Mouse (Mus musculus): ENCODE data around the gene Slc5a4b. TPM values are rescaled to one million over a fixed set of nuclear protein-coding genes. Genes with fewer than 3 reads are reported as not detected.

Slc5a4b gene
- polyA plus RNA-seq, 1 experiment from 2014 or later, result 1.7 TPM

- H3K27ac ChIP-seq (ENCODE audit: low read depth, low read length), result no peak overlapping the region
- H3K36me3 ChIP-seq (ENCODE audit: control insufficient read depth, insufficient read depth), result peaks cover 22% of the 10 kb centered on the region
- H3K9me3 ChIP-seq (ENCODE audit: control insufficient read depth), result no peaks in the 10 kb centered on the region
- H3K4me1 ChIP-seq (replicated peaks; ENCODE audit: control insufficient read depth, insufficient read depth, low read length), result peaks cover 4% of the 10 kb centered on the region; the same call in 1 of the 2 replicates
- no peak for TF ChIP-seq CTCF (IDR thresholded peaks at IDR 0.05; ENCODE audit: low read depth)
- no peak overlapping the region for H3K4me2 ChIP-seq (replicated peaks; ENCODE audit: low read depth)
- no peak overlapping the region for H3K9ac ChIP-seq (ENCODE audit: low read depth, low read length)
- H3K4me3 ChIP-seq (ENCODE audit: low read depth, low read length), result no peak overlapping the region
- WGBS, result 89% methylated on average over 8 of the region's 8 CpGs
- no peaks in the 10 kb centered on the region for H3K27me3 ChIP-seq (replicated peaks; ENCODE audit: control insufficient read depth, insufficient read depth, low read length)
- no peak for ATAC-seq
Measured at GRCm38 (mm10) chr10:76034001-76034600, 76.7 kb downstream of the Slc5a4b start.

DNA sequence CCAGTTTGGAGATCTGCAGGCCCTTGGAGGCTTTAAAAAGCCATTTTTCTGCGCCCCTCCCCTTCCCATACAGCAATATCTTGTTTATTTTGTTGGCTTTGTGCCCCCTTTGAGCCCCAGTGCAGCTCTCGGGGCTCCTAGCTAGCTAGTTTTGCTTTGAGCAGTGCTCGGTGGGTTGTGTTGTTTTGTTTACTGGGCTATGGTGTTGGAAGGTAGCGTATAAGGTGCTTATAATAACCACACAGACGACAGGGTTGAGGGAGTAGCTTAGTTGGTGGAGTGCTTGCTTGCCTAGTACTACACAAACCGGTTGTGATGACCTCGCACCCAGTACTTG lies 77.7 kb downstream of the Slc5a4b start:
- Histone ChIP-seq H3K4me1 (replicated peaks; ENCODE audit: control insufficient read depth, insufficient read depth, low read length) (peaks cover 4% of the 10 kb centered on the region; the same call in 1 of the 2 replicates), H3K27ac (ENCODE audit: low read depth, low read length) (no peak overlapping the region; the same call in 1 of the 2 replicates), H3K9me3 (ENCODE audit: control insufficient read depth) (no peaks in the 10 kb centered on the region), H3K9ac (ENCODE audit: low read depth, low read length) (peak overlapping the region; percentile 62), H3K27me3 (replicated peaks; ENCODE audit: control insufficient read depth, insufficient read depth, low read length) (no peaks in the 10 kb centered on the region), H3K4me3 (ENCODE audit: low read depth, low read length) (peak overlapping the region; percentile 59), H3K36me3 (ENCODE audit: control insufficient read depth, insufficient read depth) (peaks cover 12% of the 10 kb centered on the region), H3K4me2 (replicated peaks; ENCODE audit: low read depth) (peak overlapping the region; percentile 86)
- TF ChIP-seq CTCF (IDR thresholded peaks at IDR 0.05; ENCODE audit: low read depth), result no peak
- WGBS, result 8% methylated on average over 7 of the region's 7 CpGs
- no peak for ATAC-seq

- peak; percentile 98 for ATAC-seq
- Histone ChIP-seq H3K27me3 (replicated peaks; ENCODE audit: control insufficient read depth, insufficient read depth, low read length) (no peaks in the 10 kb centered on the region), H3K4me3 (ENCODE audit: low read depth, low read length) (peak within 1 kb of the TSS; percentile 59), H3K4me1 (replicated peaks; ENCODE audit: control insufficient read depth, insufficient read depth, low read length) (peaks cover 4% of the 10 kb centered on the region; the same call in 1 of the 2 replicates), H3K9me3 (ENCODE audit: control insufficient read depth) (no peaks in the 10 kb centered on the region), H3K4me2 (replicated peaks; ENCODE audit: low read depth) (peak within 1 kb of the TSS; percentile 86), H3K9ac (ENCODE audit: low read depth, low read length) (peak within 1 kb of the TSS; percentile 62), H3K27ac (ENCODE audit: low read depth, low read length) (no peak within 1 kb of the TSS; the same call in 1 of the 2 replicates), H3K36me3 (ENCODE audit: control insufficient read depth, insufficient read depth) (peaks cover 7% of the 10 kb centered on the region)
- peak; percentile 90 for TF ChIP-seq CTCF (IDR thresholded peaks at IDR 0.05; ENCODE audit: low read depth)
- under 1% methylated on average over 56 of the region's 58 CpGs for WGBS
Measured at GRCm38 (mm10) chr10:76032402-76033118, 78.2 kb downstream of the Slc5a4b start, which contains the start of gene Zfp280b. TSS of gene Zfp280b (plus strand) at chr10:76032650.

GRCm38 (mm10) chr10:76031511-76032401 lies 79.0 kb downstream of the Slc5a4b start:
- peaks cover 1% of the 10 kb centered on the region for H3K36me3 ChIP-seq (ENCODE audit: control insufficient read depth, insufficient read depth)
- TF ChIP-seq CTCF (IDR thresholded peaks at IDR 0.05; ENCODE audit: low read depth), result no peak
- peaks cover 4% of the 10 kb centered on the region; the same call in 1 of the 2 replicates for H3K4me1 ChIP-seq (replicated peaks; ENCODE audit: control insufficient read depth, insufficient read depth, low read length)
- H3K27ac ChIP-seq (ENCODE audit: low read depth, low read length), result no peak overlapping the region; the same call in 1 of the 2 replicates
- H3K9ac ChIP-seq (ENCODE audit: low read depth, low read length), result peak overlapping the region; percentile 62; the same call in 1 of the 2 replicates
- peak; percentile 66 for ATAC-seq
- H3K4me3 ChIP-seq (ENCODE audit: low read depth, low read length), result peak overlapping the region; percentile 59
- peak overlapping the region; percentile 86 for H3K4me2 ChIP-seq (replicated peaks; ENCODE audit: low read depth)
- WGBS, result 49% methylated on average over 14 of the region's 14 CpGs
- no peaks in the 10 kb centered on the region for H3K27me3 ChIP-seq (replicated peaks; ENCODE audit: control insufficient read depth, insufficient read depth, low read length)
- no peaks in the 10 kb centered on the region for H3K9me3 ChIP-seq (ENCODE audit: control insufficient read depth)

GRCm38 (mm10) chr10:76030496-76030895 lies 80.3 kb downstream of the Slc5a4b start:
- 72% methylated on average over 5 of the region's 5 CpGs for WGBS
- TF ChIP-seq CTCF (IDR thresholded peaks at IDR 0.05; ENCODE audit: low read depth), result 0 out of 2 replicates have a peak, but pooled peaks have one; percentile 16

More at GRCm38 (mm10) chr10:76030496-76030895, 80.3 kb downstream of the Slc5a4b start:
- Histone ChIP-seq H3K36me3 (ENCODE audit: control insufficient read depth, insufficient read depth) (no peaks in the 10 kb centered on the region), H3K4me1 (replicated peaks; ENCODE audit: control insufficient read depth, insufficient read depth, low read length) (peaks cover 4% of the 10 kb centered on the region; the same call in 1 of the 2 replicates), H3K4me2 (replicated peaks; ENCODE audit: low read depth) (no peak overlapping the region), H3K9me3 (ENCODE audit: control insufficient read depth) (no peaks in the 10 kb centered on the region), H3K9ac (ENCODE audit: low read depth, low read length) (no peak overlapping the region), H3K27me3 (replicated peaks; ENCODE audit: control insufficient read depth, insufficient read depth, low read length) (no peaks in the 10 kb centered on the region), H3K27ac (ENCODE audit: low read depth, low read length) (no peak overlapping the region), H3K4me3 (ENCODE audit: low read depth, low read length) (no peak overlapping the region)
- no peak for ATAC-seq

All from intestine, postnatal 0 days (tissue).